In genomic region chr5:110136087-110136464, GRCm38 (mm10) we compare ENCODE assay signal across 8 mouse cellular contexts. TPM values are rescaled to one million over a fixed set of nuclear protein-coding genes. Genes with fewer than 3 reads are reported as not detected.
DNase-seq lines count a peak whose midpoint lies in the region; ATAC-seq and TF ChIP-seq lines count a peak whose summit lies in the region.

No protein-coding gene starts in this region.

- WGBS in heart, embryonic 13.5 days: 4% methylated on average over 18 of the region's 18 CpGs
- 6% methylated on average over 18 of the region's 18 CpGs for WGBS in forebrain, embryonic 15.5 days
- WGBS in liver, postnatal 0 days (ENCODE audit: insufficient replicate concordance): 5% methylated on average over 18 of the region's 18 CpGs

- H3K36me3 ChIP-seq in heart, embryonic 13.5 days: peaks cover 34% of the 10 kb centered on the region
- H3K36me3 ChIP-seq in ES-Bruce4 (ENCODE audit: control insufficient read depth, insufficient read depth, low read length, poor library complexity, severe bottlenecking): 0 out of 2 replicates have a peak, but pooled peaks cover 3% of the 10 kb centered on the region
- H3K36me3 ChIP-seq in forebrain, embryonic 15.5 days: peaks cover 16% of the 10 kb centered on the region; the same call in 1 of the 2 replicates
- peaks cover 13% of the 10 kb centered on the region for H3K36me3 ChIP-seq in liver, postnatal 0 days (replicated peaks; ENCODE audit: insufficient read depth, low read length)

- H3K27ac ChIP-seq in heart, embryonic 13.5 days (replicated peaks): peak overlapping the region; percentile 77
- H3K27ac ChIP-seq in ES-Bruce4 (ENCODE audit: insufficient read depth, low read length): no peak overlapping the region
- peak overlapping the region; percentile 77 for H3K27ac ChIP-seq in forebrain, embryonic 15.5 days (replicated peaks)
- H3K27ac ChIP-seq in liver, postnatal 0 days (ENCODE audit: low read depth): peak overlapping the region; percentile 71

- peak overlapping the region; percentile 92 for H3K9ac ChIP-seq in heart, embryonic 13.5 days
- peak overlapping the region; percentile 69 for H3K9ac ChIP-seq in ES-Bruce4 (ENCODE audit: low read depth, poor library complexity, severe bottlenecking)
- peak overlapping the region; percentile 79 for H3K9ac ChIP-seq in forebrain, embryonic 15.5 days (replicated peaks)
- peak overlapping the region; percentile 87 for H3K9ac ChIP-seq in liver, postnatal 0 days (replicated peaks)

- peaks cover 7% of the 10 kb centered on the region; the same call in 1 of the 2 replicates for H3K9me3 ChIP-seq in heart, embryonic 13.5 days
- H3K9me3 ChIP-seq in ES-Bruce4 (replicated peaks; ENCODE audit: control insufficient read depth, insufficient read depth, low read length, poor library complexity, severe bottlenecking): peaks cover 18% of the 10 kb centered on the region
- H3K9me3 ChIP-seq in forebrain, embryonic 15.5 days: no peaks in the 10 kb centered on the region
- peaks cover 10% of the 10 kb centered on the region; the same call in 1 of the 2 replicates for H3K9me3 ChIP-seq in liver, postnatal 0 days (ENCODE audit: low read length)

- no peaks in the 10 kb centered on the region for H3K27me3 ChIP-seq in heart, embryonic 13.5 days (replicated peaks)
- H3K27me3 ChIP-seq in ES-Bruce4 (ENCODE audit: control insufficient read depth, insufficient read depth, low read length, poor library complexity, severe bottlenecking): no peaks in the 10 kb centered on the region
- H3K27me3 ChIP-seq in forebrain, embryonic 15.5 days: no peaks in the 10 kb centered on the region
- H3K27me3 ChIP-seq in liver, postnatal 0 days (ENCODE audit: insufficient read depth, low read length): no peaks in the 10 kb centered on the region

- no peak for TF ChIP-seq POLR2A in ES-Bruce4 (IDR thresholded peaks at IDR 0.05; ENCODE audit: insufficient read depth, low read length)

- H3K4me2 ChIP-seq in heart, embryonic 13.5 days: peak overlapping the region; percentile 88
- H3K4me2 ChIP-seq in forebrain, embryonic 15.5 days (replicated peaks): peak overlapping the region; percentile 61
- H3K4me2 ChIP-seq in liver, postnatal 0 days (ENCODE audit: low read depth, low read length): peak overlapping the region; percentile 86

- 0 out of 2 replicates have a peak, but pooled peaks have one; percentile 13 for ATAC-seq in heart, embryonic 13.5 days (ENCODE audit: extremely low read depth, insufficient number of reproducible peaks, low FRiP score, low TSS enrichment)
- peak; percentile 59 for ATAC-seq in forebrain, embryonic 15.5 days (replicated peaks)
- ATAC-seq in liver, postnatal 0 days: no peak

- H3K4me3 ChIP-seq in heart, embryonic 13.5 days: peak overlapping the region; percentile 71
- peak overlapping the region; percentile 96 for H3K4me3 ChIP-seq in ES-Bruce4 (ENCODE audit: low read depth, low read length)
- peak overlapping the region; percentile 77 for H3K4me3 ChIP-seq in forebrain, embryonic 15.5 days
- peak overlapping the region; percentile 72 for H3K4me3 ChIP-seq in liver, postnatal 0 days (ENCODE audit: low read depth, low read length)

- no peak for DNase-seq in heart, postnatal 4 days
- no peak for DNase-seq in liver, postnatal 0 days
- DNase-seq in yolk sac, embryonic 10.5 days (ENCODE audit: low spot score): no peak
- DNase-seq in cerebellum, adult 8-10 months: no peak
- DNase-seq in urinary bladder, postnatal 14 days (ENCODE audit: low spot score): no peak

- no peak for TF ChIP-seq CTCF in ES-Bruce4 (IDR thresholded peaks at IDR 0.05; ENCODE audit: low read depth, low read length)
- no peak for TF ChIP-seq CTCF in liver, postnatal 0 days (IDR thresholded peaks at IDR 0.05; ENCODE audit: low read depth)

- no peak for TF ChIP-seq EP300 in ES-Bruce4 (IDR thresholded peaks at IDR 0.05; ENCODE audit: insufficient read depth, low read depth, low read length)
- TF ChIP-seq EP300 in liver, postnatal 0 days (IDR thresholded peaks at IDR 0.05; ENCODE audit: low read depth): no peak

- H3K4me1 ChIP-seq in heart, embryonic 13.5 days: peaks cover 20% of the 10 kb centered on the region
- no peaks in the 10 kb centered on the region for H3K4me1 ChIP-seq in ES-Bruce4 (ENCODE audit: control insufficient read depth, insufficient read depth, low read length)
- peaks cover 14% of the 10 kb centered on the region for H3K4me1 ChIP-seq in forebrain, embryonic 15.5 days
- peaks cover 2% of the 10 kb centered on the region; the same call in 1 of the 2 replicates for H3K4me1 ChIP-seq in liver, postnatal 0 days (ENCODE audit: insufficient read depth)

RNA-seq across cellular contexts. Expression of gene Chfr, which starts 0.4 kb away (rescaled TPM):
- polyA plus RNA-seq in heart, embryonic 13.5 days (2015; fragmentation: Nextera tagmentation; extraction: Ambion mirVana): 25.8 and 29.9 TPM in 2 replicates
- 10 to 100 TPM; 23.5 to 23.7 TPM for total RNA-seq in heart, postnatal 4 days (2021)
- 62.5 and 63.6 TPM in 2 replicates for polyA plus RNA-seq in ES-Bruce4 (2011; ENCODE audit: insufficient read depth, insufficient read length, low read depth, missing spikeins)
- polyA plus RNA-seq in forebrain, embryonic 15.5 days (2015; fragmentation: Nextera tagmentation; extraction: Ambion mirVana): 85.2 and 86.9 TPM in 2 replicates
- polyA plus RNA-seq in liver, postnatal 0 days (2015; fragmentation: Nextera tagmentation; extraction: Ambion mirVana): 9.6 and 11.6 TPM in 2 replicates

RNA-seq across cellular contexts. Expression of gene Zfp605, which starts 26.2 kb away (rescaled TPM):
- polyA plus RNA-seq in heart, embryonic 13.5 days (2015; fragmentation: Nextera tagmentation; extraction: Ambion mirVana): 2.4 and 3.3 TPM in 2 replicates
- 1 to 10 TPM; 2.7 to 3.1 TPM for total RNA-seq in heart, postnatal 4 days (2021)
- polyA plus RNA-seq in ES-Bruce4 (2011; ENCODE audit: insufficient read depth, insufficient read length, low read depth, missing spikeins): 8.5 and 9.8 TPM in 2 replicates
- 17.3 and 17.9 TPM in 2 replicates for polyA plus RNA-seq in forebrain, embryonic 15.5 days (2015; fragmentation: Nextera tagmentation; extraction: Ambion mirVana)
- 0.76 and 0.99 TPM in 2 replicates for polyA plus RNA-seq in liver, postnatal 0 days (2015; fragmentation: Nextera tagmentation; extraction: Ambion mirVana)

RNA-seq across cellular contexts. Expression of gene Gtpbp6, which starts 28.1 kb away (rescaled TPM):
- 21.1 and 23.1 TPM in 2 replicates for polyA plus RNA-seq in heart, embryonic 13.5 days (2015; fragmentation: Nextera tagmentation; extraction: Ambion mirVana)
- total RNA-seq in heart, postnatal 4 days (2021): 10 to 100 TPM; 32.3 to 33.6 TPM
- polyA plus RNA-seq in ES-Bruce4 (2011; ENCODE audit: insufficient read depth, insufficient read length, low read depth, missing spikeins): 29.7 and 38.7 TPM in 2 replicates
- polyA plus RNA-seq in forebrain, embryonic 15.5 days (2015; fragmentation: Nextera tagmentation; extraction: Ambion mirVana): 66.3 and 67.9 TPM in 2 replicates
- 7.1 and 7.4 TPM in 2 replicates for polyA plus RNA-seq in liver, postnatal 0 days (2015; fragmentation: Nextera tagmentation; extraction: Ambion mirVana)

RNA-seq across cellular contexts. Expression of gene Plcxd1, which starts 36.3 kb away (rescaled TPM):
- polyA plus RNA-seq in heart, embryonic 13.5 days (2015; fragmentation: Nextera tagmentation; extraction: Ambion mirVana): 0.94 and 1.1 TPM in 2 replicates
- total RNA-seq in heart, postnatal 4 days (2021): not detected
- polyA plus RNA-seq in ES-Bruce4 (2011; ENCODE audit: insufficient read depth, insufficient read length, low read depth, missing spikeins): 2.9 and 6.4 TPM in 2 replicates
- polyA plus RNA-seq in forebrain, embryonic 15.5 days (2015; fragmentation: Nextera tagmentation; extraction: Ambion mirVana): 2.6 and 2.8 TPM in 2 replicates
- 0.32 and 0.48 TPM in 2 replicates for polyA plus RNA-seq in liver, postnatal 0 days (2015; fragmentation: Nextera tagmentation; extraction: Ambion mirVana)

RNA-seq across cellular contexts. Expression of gene Golga3, which starts 40.4 kb away (rescaled TPM):
- polyA plus RNA-seq in heart, embryonic 13.5 days (2015; fragmentation: Nextera tagmentation; extraction: Ambion mirVana): 15.1 and 15.6 TPM in 2 replicates
- total RNA-seq in heart, postnatal 4 days (2021): 10 to 100 TPM; 35.5 to 38.7 TPM
- 22.7 and 27.7 TPM in 2 replicates for polyA plus RNA-seq in ES-Bruce4 (2011; ENCODE audit: insufficient read depth, insufficient read length, low read depth, missing spikeins)
- 21.6 and 21.7 TPM in 2 replicates for polyA plus RNA-seq in forebrain, embryonic 15.5 days (2015; fragmentation: Nextera tagmentation; extraction: Ambion mirVana)
- 3.5 and 4.1 TPM in 2 replicates for polyA plus RNA-seq in liver, postnatal 0 days (2015; fragmentation: Nextera tagmentation; extraction: Ambion mirVana)
